Mouse (Mus musculus) bone marrow macrophage, adult 2 months (primary cell): Measurements from ENCODE around the gene Snapc1. TPM values are rescaled to one million over a fixed set of nuclear protein-coding genes. Genes with fewer than 3 reads are reported as not detected.

ENCODE experiments used
- H3K27ac ChIP-seq: 2 replicates; pipeline ENCODE4 v1.5.1; 2012; ENCODE audit warnings: low read depth, low read length; ENCODE audit not compliant: insufficient read depth
- H3K4me1 ChIP-seq: 2 replicates; pipeline ENCODE4 v1.6.1; 2012; ENCODE audit warnings: low read length; ENCODE audit not compliant: control insufficient read depth, insufficient read depth
- H3K4me3 ChIP-seq: 2 replicates; pipeline ENCODE4 v1.5.1; 2012; ENCODE audit warnings: mild to moderate bottlenecking, low read length, moderate library complexity; ENCODE audit not compliant: insufficient read depth
- CTCF ChIP-seq: IDR thresholded peaks from 2 replicates; pipeline ENCODE4 v1.5.1; 2012; ENCODE audit warnings: low read depth, mild to moderate bottlenecking, low read length, moderate library complexity
- POLR2A ChIP-seq: IDR thresholded peaks from 2 replicates; pipeline ENCODE4 v1.6.1; 2012; ENCODE audit warnings: mild to moderate bottlenecking, low read depth, low read length, borderline replicate concordance
- polyA plus RNA-seq: library from polyadenylated mRNA; stranded (reverse); fragments of >200 nt; gene quantifications from 2 replicates; pipeline ENCODE4 v1.2.4, GENCODE M21; 2012; ENCODE audit not compliant: missing spikeins, insufficient read depth, insufficient read length

The Snapc1 gene
- polyA plus RNA-seq, 1 experiment = 13.8 TPM

- H3K4me1 ChIP-seq = no peaks in the 10 kb centered on the region
- TF ChIP-seq POLR2A = no peak
- no peak for TF ChIP-seq CTCF
- H3K27ac ChIP-seq = no peak overlapping the region
- no peak overlapping the region for H3K4me3 ChIP-seq
These were observed 51.2 kb downstream of the Snapc1 start for GRCm38 (mm10) chr12:74015491-74015890.

- Histone ChIP-seq H3K4me1 (no peaks in the 10 kb centered on the region), H3K4me3 (no peak overlapping the region), H3K27ac (no peak overlapping the region)
- TF ChIP-seq POLR2A = no peak
- TF ChIP-seq CTCF = no peak
These were observed 59.0 kb downstream of the Snapc1 start for GRCm38 (mm10) chr12:74023260-74023659.

- Histone ChIP-seq H3K4me3 (no peak overlapping the region), H3K27ac (no peak overlapping the region), H3K4me1 (no peaks in the 10 kb centered on the region)
- TF ChIP-seq POLR2A = no peak
- TF ChIP-seq CTCF = no peak
These were observed 60.6 kb downstream of the Snapc1 start for GRCm38 (mm10) chr12:74024912-74025311.

Other genes with a start within 250 kb of the Snapc1 start
- gene Hif1a, start 63.1 kb upstream of the Snapc1 start, polyA plus RNA-seq = 54.7 and 61.0 TPM in 2 replicates
- gene Gm49321, start 26.8 kb upstream of the Snapc1 start, polyA plus RNA-seq = 6.1 and 7.1 TPM in 2 replicates
- gene Syt16, start 33.2 kb downstream of the Snapc1 start, polyA plus RNA-seq = not detected in 2 replicates